Mouse (Mus musculus) gastrocnemius, postnatal 14 days (tissue): ENCODE results near the gene Slc19a3. TPM values are rescaled to one million over a fixed set of nuclear protein-coding genes. Genes with fewer than 3 reads are reported as not detected.
A peak's percentile ranks its signal among the peaks of the same experiment; 100 is the strongest.

Source experiments
- DNase-seq: peaks from one replicate; pipeline ENCODE4 v3.0.0; 2021; ENCODE audit warnings: mixed read lengths
- intact Hi-C: fragments of 180-260 bp; cut with DNase I; formaldehyde crosslinking; loops from one replicate; pipeline ENCODE4 v1.15.1; 2025; ENCODE audit warnings: low total_unique reads
- long read RNA-seq, 2 experiments: library from polyadenylated mRNA; stranded (forward); transcript quantifications; one replicate each; pipeline ENCODE4 v2.0.0; 2021
- total RNA-seq, 2 experiments: library from RNA; stranded (reverse); gene quantifications; 2 replicates each; pipeline ENCODE4 v1.2.3; 2021

Gene Slc19a3
- not detected for total RNA-seq
- long read RNA-seq, experiment 1: 0 reads
- long read RNA-seq, experiment 2: 0 reads

DNA sequence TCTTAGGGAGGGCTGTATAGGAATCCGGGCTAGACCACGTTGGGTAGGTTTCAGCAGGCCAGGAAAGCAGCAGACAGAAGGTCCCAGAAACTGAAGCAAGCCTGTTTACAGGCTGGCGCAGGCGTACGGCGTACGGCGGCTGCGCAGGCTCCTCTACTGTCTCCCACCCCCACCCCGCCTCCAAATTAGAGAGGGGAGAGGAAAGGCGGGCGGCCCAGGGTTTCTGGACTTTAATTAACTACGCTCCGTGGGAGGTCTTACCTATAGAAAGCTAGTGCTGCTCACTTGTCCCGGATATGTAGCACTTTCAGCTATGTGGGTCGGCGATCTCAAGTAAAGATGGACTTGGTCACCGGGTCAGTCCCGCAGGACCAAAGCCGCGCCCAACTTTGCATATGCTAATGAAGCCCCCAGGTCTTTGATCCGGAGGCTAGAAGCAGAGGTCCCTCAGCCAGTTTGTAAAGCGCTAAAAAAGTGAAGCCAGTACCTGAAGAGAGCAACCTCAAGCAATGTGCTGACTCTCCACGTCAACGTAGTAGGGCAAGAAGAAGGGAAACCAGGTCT is at the start of gene Slc19a3:
Gene Slc19a3 (minus strand): TSS at position 340 of the 564 bp plus-strand sequence.
- DNase-seq: peak; percentile 13
- intact Hi-C loops: no loop called here

DNA sequence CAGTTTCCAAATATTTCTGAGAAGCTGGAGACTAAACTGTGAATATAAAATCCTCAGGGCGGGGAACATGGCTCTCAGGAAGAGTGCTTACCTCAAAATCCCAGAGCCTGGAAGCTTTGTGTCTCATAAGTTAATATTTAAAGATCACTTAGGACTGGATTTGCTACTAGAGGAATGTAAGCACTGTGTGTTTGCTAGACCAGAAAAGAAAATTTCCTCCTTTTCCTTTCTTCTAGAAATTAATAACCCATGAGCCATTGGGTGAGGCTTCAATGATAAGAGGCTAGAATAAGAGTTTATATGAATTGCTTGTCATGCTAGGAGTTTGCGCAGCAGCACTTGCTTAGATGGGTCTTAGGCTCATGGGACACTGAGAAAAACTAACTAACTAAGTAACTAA is 46.5 kb upstream of the Slc19a3 start:
- intact Hi-C loops: no loop called here
- DNase-seq: no peak

DNA sequence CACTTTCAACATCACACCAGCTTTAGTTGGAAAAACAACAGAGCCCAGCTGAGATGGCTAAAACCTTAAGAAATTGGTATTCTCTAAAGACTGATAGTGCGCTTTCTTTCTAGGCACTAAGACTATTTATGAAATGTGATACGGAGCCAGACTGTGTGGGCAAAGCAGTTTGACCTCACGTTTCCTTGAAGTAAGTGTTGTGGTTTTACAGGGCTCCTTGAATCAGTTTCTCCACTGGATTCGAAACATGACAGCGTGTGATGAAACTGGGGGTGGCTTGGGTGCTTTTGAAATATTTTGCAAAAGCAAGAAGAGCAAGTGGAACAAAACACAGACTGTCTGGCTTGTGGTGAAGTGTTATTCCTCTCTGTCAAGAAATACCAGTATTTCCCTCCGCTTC is 38.8 kb upstream of the Slc19a3 start:
- DNase-seq: no peak
- intact Hi-C loops: loop anchor here (10.0 kb wide), 1 partner anchor 292 kb away; no protein-coding TSS in a partner anchor

DNA sequence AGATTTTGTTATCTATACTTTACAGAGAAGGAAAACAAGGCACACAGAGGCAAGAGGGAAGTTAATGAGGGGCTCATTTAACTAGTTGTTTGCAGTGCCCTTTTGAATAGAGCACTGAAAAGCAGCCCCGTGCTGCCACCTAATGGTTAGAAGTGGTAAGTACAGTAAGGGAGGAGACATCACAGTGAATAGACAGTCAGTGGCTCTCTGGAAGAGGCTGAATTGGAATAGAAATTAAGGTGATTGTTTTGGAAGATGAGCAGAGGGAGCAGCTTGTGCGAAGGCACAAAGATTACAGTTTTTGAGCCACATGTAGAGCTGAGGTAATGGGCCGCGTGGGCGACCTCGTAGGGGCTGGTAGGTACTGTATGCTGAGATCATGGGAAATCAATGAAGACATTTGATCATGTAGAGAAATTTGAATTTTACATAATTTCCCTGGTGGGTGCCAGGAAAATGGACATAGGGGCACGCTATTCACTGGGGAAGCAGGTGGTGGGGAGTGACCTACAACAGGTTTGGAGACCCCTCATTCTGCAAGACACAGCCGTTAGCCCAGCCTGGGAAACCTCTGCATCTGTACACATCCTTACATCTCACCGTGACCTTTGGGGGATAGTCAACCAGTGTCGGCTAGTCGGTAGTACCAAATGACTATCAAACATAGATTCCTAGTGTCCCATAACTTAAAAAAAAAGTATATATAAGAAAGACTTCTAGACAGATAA is 38.1 kb upstream of the Slc19a3 start:
- no peak for DNase-seq
- intact Hi-C loops: loop anchor here (10.0 kb wide), 1 partner anchor 292 kb away; no protein-coding TSS in a partner anchor

DNA sequence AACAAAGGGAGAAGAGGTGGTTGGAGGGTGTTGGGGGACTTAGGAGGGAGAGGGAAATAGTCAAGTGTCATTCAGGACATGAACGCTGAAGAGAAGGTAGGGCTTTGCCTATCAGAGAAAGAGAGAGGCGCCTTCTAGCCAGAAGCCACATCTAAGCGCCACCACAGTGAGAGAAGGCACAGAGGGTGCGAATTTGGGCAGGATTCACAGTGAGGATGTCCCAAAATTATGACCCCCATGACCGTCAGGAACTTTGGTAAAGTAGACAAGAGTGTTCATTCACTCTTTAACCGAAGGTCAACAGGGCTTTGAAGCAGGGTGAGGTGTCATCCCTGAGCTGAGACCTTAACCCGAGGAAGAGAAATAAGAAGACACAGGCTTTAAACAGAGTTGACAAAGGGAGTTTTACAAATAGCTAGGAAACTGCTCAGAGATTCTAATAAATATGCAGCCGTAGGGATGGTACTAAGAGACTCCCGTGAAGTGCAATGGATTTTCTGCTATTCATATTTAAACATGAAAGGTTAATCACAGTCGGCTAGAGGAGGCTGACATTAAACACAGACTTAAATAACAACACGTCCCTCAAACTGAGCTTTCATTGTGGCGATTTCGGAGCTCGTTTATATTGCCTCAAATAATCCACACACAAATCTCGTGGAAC is 37.4 kb upstream of the Slc19a3 start:
- no peak for DNase-seq
- intact Hi-C loops: loop anchor here (10.0 kb wide), 1 partner anchor 291 kb away; no protein-coding TSS in a partner anchor

DNA sequence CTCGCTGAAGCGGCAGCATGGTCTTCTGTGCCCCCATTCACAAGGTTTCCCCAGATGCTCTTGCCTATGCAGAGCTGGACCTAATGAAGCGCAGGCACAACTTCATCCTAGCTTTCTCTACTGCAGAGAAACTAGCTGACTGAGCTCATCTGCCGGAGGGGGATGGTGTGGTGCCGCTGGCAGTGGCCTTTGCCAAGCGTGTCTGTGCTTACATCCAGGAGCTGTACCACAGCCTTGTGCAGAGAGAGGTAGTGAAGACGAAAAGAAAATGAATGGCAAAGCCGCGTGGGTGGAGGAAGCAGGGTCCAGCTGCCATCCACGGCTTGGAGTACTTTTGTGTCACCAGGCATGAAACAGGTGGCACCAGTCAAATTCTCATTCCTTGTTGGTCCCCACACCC is 29.0 kb upstream of the Slc19a3 start:
- DNase-seq: no peak
- intact Hi-C loops: loop anchor here (10.0 kb wide), 1 partner anchor 118 kb away; no protein-coding TSS in a partner anchor

DNA sequence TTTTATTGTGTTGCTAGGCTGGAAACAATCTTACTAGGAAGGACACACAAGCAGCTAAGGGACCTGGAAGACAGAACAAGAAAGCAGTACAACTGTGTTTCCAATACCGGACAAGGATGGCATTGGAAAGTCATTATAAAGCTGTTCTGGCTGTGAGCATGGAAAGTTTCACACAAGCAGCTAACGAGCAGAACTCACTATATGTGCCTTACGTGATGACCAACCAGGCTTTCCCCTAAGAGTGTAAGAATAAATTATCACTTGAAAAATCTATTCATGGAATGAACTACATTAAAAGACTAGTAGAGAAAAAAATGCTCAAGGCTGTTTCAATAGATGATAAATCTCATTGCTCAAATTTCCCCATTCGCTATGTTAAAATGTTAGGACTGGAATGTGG is 28.3 kb upstream of the Slc19a3 start:
- intact Hi-C loops: loop anchor here (10.0 kb wide), 1 partner anchor 118 kb away; no protein-coding TSS in a partner anchor
- no peak for DNase-seq

DNA sequence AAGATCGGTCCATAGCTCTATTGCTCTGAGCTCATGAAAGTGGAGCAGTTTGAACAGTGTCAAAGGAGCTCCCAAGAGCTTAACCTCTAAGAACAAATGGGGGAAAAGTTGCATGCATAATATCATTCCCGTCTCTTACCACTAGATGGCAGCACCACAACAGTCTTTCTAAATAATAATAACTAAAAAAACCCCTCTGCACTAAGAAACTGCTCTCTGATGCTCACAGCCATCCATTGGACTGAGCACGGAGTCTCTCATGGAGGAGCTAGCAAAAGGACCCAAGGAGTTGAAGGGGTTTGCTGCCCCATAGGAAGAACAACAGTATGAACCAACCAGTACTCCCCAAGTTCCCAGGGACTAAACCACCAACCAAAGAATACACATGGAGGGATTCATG is 26.6 kb upstream of the Slc19a3 start:
- intact Hi-C loops: loop anchor here (10.0 kb wide), 1 partner anchor 120 kb away; no protein-coding TSS in a partner anchor
- no peak for DNase-seq

DNA sequence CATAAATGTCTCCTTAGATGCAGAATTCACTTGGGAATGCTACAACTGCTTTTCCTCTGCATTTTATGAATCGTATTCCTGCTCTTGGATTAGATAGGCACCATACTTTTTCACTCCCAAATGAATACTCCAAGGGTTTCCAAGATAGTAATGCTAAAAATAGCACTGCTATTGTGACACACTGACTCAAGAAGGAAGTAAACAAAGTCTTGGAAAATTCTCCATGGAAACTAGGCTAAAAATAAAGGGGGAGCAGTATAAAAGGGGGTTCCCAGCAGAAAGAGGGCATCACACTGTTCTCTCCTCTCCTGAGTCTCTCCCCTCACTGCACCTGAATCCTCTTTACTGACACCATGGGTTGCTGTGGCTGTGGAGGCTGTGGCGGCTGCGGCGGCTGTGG is 22.4 kb upstream of the Slc19a3 start, which contains the start of gene Krtap28-13:
Gene Krtap28-13 (plus strand): TSS at position 288 of the 400 bp plus-strand sequence.
- no peak for DNase-seq
- intact Hi-C loops: loop anchor here (10.0 kb wide), 1 partner anchor 124 kb away; no protein-coding TSS in a partner anchor

DNA sequence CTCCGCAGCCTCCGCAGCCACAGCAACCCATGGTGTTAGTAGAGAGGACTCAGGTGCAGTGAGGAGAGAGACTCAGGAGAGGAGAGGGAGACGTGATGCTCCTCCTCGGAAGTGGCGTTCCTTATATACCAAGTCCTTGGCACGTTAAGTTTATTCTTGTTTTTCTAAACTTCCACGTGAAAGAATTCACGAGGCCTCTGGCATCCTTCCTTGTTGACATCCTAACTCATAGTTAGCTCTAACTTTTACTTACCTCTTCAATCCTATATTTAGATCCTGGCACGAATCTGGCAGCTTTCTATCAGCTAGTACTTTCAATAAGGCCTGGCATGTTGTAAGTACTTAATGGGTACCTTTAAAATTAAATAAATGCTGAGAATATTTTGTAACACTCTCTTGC is 21.0 kb upstream of the Slc19a3 start, which contains the start of gene A030005K14Rik:
Gene A030005K14Rik (minus strand): TSS at position 101 of the 400 bp plus-strand sequence.
- no peak for DNase-seq
- intact Hi-C loops: no loop called here

DNA sequence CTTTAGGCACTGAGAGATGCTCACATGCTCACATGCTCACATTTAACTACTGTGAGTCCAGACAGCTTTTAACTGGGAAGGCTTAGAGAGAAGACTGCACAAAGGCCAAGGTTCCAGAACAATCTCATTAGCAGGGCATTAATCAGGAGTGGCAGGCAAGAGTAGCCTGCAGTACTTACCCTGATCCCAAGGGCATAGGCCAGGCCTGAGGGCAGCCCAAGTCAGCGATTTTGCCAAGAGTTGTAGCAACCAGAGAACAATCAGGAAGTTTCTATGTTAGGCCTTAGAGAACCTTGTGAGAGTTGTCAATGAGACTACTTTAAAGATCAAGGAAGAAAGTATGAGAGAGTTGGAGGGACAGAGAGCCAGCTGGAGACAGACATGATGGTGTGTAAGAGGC is 20.2 kb upstream of the Slc19a3 start:
- intact Hi-C loops: no loop called here
- no peak for DNase-seq

DNA sequence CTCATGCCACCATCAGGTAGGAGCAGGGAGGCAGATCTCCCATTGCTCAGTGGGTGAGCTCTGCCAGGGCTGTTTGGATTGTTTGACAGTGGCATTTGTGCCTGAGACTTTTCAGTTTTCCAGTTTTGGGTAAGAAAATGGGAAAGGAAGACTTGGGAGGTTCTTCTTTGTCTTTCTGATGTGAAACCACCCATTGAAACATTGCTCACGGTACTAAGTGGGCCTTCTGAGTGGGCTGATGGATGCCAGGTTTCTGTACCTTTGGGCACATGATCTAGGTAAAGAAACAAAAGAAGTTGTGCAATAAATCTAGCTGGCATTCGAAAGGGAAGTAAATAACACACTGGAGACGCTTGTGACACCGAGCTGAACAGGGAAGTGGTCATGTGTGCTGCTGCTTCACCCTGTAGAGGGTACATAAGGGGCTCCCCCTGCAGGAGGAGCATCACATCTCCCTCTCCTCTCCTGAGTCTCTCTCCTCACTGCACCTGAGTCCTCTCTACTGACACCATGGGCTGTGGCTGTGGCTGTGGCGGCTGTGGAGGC is 6.7 kb upstream of the Slc19a3 start, which contains the start of gene Gm47969:
Gene Gm47969 (plus strand): TSS at position 51 of the 546 bp plus-strand sequence.
- intact Hi-C loops: no loop called here
- DNase-seq: no peak

DNA sequence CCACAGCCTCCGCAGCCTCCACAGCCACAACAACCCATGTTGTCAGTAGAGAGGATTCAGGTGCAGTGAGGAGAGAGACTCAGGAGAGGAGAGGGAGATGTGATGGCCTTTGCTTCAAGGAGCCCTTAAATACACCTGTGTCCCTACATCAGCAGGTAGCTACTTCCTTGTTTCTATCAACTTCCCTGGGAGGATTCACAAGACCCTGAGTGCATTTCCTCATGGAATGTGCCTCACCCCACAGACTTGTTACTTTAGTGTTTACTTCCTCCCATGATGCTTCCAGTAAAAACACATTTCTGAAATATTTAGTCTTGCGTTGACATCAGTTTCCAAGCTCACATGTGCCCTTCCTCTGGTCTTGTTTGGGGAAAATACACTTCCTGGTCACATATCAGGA is 4.1 kb upstream of the Slc19a3 start, which contains the start of gene Krtap28-10:
Gene Krtap28-10 (minus strand): TSS at position 101 of the 400 bp plus-strand sequence.
- intact Hi-C loops: no loop called here
- DNase-seq: no peak

DNA sequence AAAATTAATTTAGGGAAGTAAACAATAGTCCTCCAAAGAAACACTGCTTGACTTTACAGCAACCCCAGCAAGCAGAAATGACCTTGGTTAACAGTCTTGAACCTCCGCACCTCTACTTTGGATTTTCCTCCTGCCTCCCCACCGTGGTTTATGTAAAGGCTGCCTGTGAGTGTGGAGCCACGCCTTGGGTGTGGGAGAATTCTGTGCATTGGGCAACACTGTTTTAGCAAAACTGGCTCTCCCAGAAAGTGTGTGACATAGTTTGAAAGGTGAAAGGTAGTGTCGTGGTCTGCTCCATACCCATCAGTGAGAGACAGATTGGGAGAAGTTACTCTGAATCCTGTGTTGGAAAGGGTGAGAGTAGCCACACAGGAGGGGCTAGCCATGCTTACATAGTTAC is 832 bp upstream of the Slc19a3 start:
- intact Hi-C loops: no loop called here
- no peak for DNase-seq

DNA sequence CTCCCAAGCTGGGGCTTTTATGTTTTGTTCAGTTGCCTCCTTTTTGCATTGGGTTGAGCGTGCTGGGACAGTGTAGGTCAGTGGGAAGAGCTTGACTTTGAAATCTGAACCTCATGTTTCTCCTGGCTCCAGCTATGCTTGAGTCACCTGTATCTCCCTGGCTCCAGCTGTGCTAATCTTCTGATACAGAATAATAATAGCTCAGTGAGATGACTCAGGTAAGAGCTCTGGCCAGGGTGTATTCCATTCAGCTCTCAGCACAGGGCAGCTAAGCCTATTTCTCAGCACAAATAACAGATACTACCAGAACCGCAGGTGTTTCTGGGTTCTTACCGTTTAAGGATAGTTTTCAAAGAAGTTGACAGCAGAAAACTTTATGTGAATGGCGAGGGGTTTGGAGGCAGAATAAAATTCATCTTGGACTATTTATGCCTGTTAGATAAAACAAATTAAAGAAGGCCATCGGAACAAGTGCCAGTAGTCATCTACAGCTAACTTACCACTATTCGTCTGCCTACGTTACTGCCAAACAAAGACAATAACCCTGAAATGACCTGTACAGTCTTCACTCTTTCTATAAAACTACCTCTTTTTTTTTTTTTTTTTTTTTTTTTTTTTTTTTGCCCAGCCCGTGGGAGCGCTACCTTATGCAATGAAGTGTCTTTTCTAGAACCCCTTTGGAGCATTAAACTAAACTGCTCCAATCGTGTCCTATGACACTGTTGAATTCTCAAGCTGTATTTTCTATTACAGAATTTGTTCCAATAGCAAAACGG is 1.2 kb downstream of the Slc19a3 start:
- DNase-seq: no peak
- intact Hi-C loops: no loop called here

DNA sequence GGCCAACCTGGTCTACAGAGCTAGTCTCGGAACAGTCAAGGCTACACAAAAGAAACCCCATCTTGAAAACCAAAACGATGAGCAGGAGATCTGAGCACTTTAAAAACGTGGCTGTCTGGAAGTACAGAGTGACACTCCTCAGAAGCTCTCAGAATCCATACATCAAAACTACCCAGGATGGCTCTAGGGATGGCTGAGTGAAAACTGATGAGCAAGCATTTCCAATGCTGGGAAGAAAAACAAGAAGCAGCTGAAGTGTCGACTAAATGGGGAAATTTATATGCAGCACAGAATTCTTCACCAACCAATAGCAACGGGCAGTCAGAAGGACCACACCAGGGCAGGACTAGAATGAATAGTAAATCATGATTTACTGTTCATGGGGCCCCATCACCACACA is 3.7 kb downstream of the Slc19a3 start:
- intact Hi-C loops: no loop called here
- no peak for DNase-seq

DNA sequence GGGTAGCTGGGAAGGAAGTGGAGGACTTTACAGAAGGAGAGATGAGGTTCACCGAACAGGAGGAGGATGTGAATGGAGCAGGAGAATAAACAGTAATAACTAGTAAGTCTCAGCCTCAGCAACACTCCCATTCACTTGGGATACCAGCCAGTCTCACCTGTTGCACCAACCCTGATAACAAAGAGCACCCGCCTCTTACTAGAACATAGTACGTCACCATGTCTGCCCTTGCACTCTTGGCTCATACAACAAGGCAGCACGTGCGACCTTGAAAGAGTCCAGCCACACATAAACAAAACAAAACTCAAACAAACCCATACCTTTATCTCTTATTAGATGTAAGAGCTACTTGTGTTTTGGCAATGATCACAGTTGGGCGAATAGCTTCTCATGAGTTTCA is 5.7 kb downstream of the Slc19a3 start:
- DNase-seq: no peak
- intact Hi-C loops: no loop called here

DNA sequence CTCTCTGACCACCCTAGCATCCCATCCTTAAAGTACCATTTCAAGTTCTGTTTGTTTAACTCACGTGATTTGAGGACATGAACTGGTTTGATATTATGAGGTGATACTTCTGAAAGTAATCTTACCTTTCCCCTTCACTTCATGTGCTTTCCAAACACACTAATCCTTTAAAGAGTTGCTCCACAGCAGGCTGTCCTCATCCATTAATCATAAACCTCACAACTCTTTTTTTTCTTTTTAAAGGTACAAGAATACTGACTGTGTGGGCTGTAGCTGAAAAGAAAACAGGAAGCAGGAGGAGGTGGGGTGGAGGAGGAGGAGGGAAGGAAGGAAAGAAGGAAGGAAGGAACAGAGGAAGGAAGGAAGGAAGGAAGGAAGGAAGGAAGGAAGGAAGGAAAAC is 6.3 kb downstream of the Slc19a3 start:
- DNase-seq: no peak
- intact Hi-C loops: no loop called here

DNA sequence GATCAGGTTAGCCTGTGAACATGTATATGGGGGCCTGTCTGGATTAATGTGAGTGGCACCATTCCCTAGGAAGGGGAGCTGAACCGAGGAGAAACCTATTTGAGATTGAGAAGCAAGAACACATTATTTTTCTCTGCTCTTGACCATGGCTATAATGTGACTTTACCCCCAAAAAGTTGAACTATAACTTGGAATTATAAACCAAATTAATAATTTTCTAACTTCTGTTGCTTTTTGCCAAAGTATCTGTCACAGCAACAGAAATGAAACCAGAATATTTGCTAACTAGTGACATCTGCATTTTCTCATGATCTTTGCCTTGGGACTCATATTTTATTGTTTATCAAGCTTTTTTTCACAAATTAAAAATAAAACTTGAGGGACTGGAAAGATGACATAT is 21.7 kb downstream of the Slc19a3 start:
- intact Hi-C loops: no loop called here

More for the DNA sequence above, 21.7 kb downstream of the Slc19a3 start:
- no peak for DNase-seq
